Mouse (Mus musculus) MEL (cell line): ENCODE measurements at regions not wholly inside any gene's neighbourhood (a gene's known extent, or its start where the extent isn't known, plus 50 kb on each side); places are given as distances from the start of the nearest gene placed in this dataset.
A peak's percentile ranks its signal among the peaks of the same experiment; 100 is the strongest.

Experiments
- DNase-seq: peaks from one replicate; pipeline ENCODE4 v3.0.0; 2011; ENCODE audit warnings: low read depth, low spot score
- H3K27ac ChIP-seq: 2 replicates; pipeline ENCODE4 v1.5.1; 2012; ENCODE audit warnings: low read depth, mild to moderate bottlenecking, control low read depth, low read length, moderate library complexity; ENCODE audit not compliant: control insufficient read depth
- H3K27me3 ChIP-seq, 2 experiments: fragments of 150-350 bp in 1 of 2; sonication (generic) in 1 of 2; 2 replicates each; pipeline ENCODE4 v1.6.1; 2012; ENCODE audit warnings: low read length in 2 of 2, mild to moderate bottlenecking in 2 of 2, improper control_type of control experiment in 1 of 2, moderate library complexity in 1 of 2; ENCODE audit not compliant: insufficient read depth in 2 of 2, control insufficient read depth in 1 of 2
- H3K36me3 ChIP-seq, 2 experiments: 2 replicates each; pipeline ENCODE4 v1.6.1; 2012 to 2014; ENCODE audit warnings: low read length in 2 of 2, improper control_type of control experiment in 1 of 2, inconsistent platforms in 1 of 2, mild to moderate bottlenecking in 1 of 2; ENCODE audit not compliant: insufficient read depth in 2 of 2, control insufficient read depth in 1 of 2
- H3K4me1 ChIP-seq, 2 experiments: fragments of 150-350 bp in 1 of 2; sonication (generic) in 1 of 2; 2 replicates each; pipeline ENCODE4 v1.6.1; 2012; ENCODE audit warnings: low read length in 2 of 2, improper control_type of control experiment in 1 of 2, mild to moderate bottlenecking in 1 of 2; ENCODE audit not compliant: insufficient read depth in 2 of 2, control insufficient read depth in 1 of 2
- H3K4me3 ChIP-seq, 2 experiments: fragments of 150-350 bp in 1 of 2; sonication (generic) in 1 of 2; 2 replicates each; pipeline ENCODE4 v1.5.1; 2012; ENCODE audit warnings: low read depth in 2 of 2, low read length in 2 of 2, mild to moderate bottlenecking in 2 of 2, moderate library complexity in 2 of 2, control low read depth in 1 of 2, improper control_type of control experiment in 1 of 2; ENCODE audit not compliant: control insufficient read depth in 1 of 2, insufficient read depth in 1 of 2
- H3K79me2 ChIP-seq: 2 replicates; pipeline ENCODE4 v1.6.1; 2012; ENCODE audit warnings: mild to moderate bottlenecking, low read length, moderate library complexity; ENCODE audit not compliant: control insufficient read depth, poor library complexity, insufficient read depth
- H3K9ac ChIP-seq: 2 replicates; pipeline ENCODE4 v1.6.1; 2012; ENCODE audit warnings: low read depth, mild to moderate bottlenecking, control low read depth, low read length, moderate library complexity; ENCODE audit not compliant: control insufficient read depth, poor library complexity, severe bottlenecking
- H3K9me3 ChIP-seq: fragments of 150-350 bp; sonication (generic); replicated peaks from 2 replicates; pipeline ENCODE4 v1.6.1; 2012; ENCODE audit warnings: mild to moderate bottlenecking, low read length, improper control_type of control experiment, moderate library complexity; ENCODE audit not compliant: insufficient read depth
- CTCF ChIP-seq, 3 experiments: IDR thresholded peaks in 2 of 3; conservative IDR thresholded peaks in 1 of 3; 2 replicates each; pipeline ENCODE4 v1.5.1; 2011 to 2012; ENCODE audit warnings: low read length in 3 of 3, low read depth in 2 of 3, mild to moderate bottlenecking in 2 of 3, improper control_type of control experiment in 1 of 3, inconsistent platforms in 1 of 3, mixed read lengths in 1 of 3, moderate library complexity in 1 of 3; ENCODE audit not compliant: control insufficient read depth in 1 of 3, insufficient read depth in 1 of 3, poor library complexity in 1 of 3, severe bottlenecking in 1 of 3
- ELF1 ChIP-seq: IDR thresholded peaks from 2 replicates; pipeline ENCODE4 v1.6.1; 2014; ENCODE audit warnings: low read depth, mild to moderate bottlenecking, inconsistent platforms, low read length, improper control_type of control experiment, moderate library complexity
- ETS1 ChIP-seq: IDR thresholded peaks from 2 replicates; pipeline ENCODE4 v1.6.1; 2012; ENCODE audit warnings: low read depth, mild to moderate bottlenecking, inconsistent platforms, low read length, improper control_type of control experiment, moderate library complexity
- HCFC1 ChIP-seq: IDR thresholded peaks from 2 replicates; pipeline ENCODE4 v1.6.1; 2012; ENCODE audit warnings: low read depth, mild to moderate bottlenecking, inconsistent platforms, low read length, improper control_type of control experiment, moderate library complexity
- JUND ChIP-seq: IDR thresholded peaks from 2 replicates; pipeline ENCODE4 v1.6.1; 2011; ENCODE audit warnings: low read depth, mild to moderate bottlenecking, improper control_type of control experiment, low read length
- MAFK ChIP-seq: IDR thresholded peaks from 2 replicates; pipeline ENCODE4 v1.6.1; 2011; ENCODE audit warnings: low read depth, mild to moderate bottlenecking, low read length, improper control_type of control experiment, borderline replicate concordance
- MAX ChIP-seq: IDR thresholded peaks from 2 replicates; pipeline ENCODE4 v1.6.1; 2011; ENCODE audit warnings: low read length, improper control_type of control experiment
- MEF2A ChIP-seq: IDR thresholded peaks from 2 replicates; pipeline ENCODE4 v1.6.1; 2014; ENCODE audit warnings: low read depth, mild to moderate bottlenecking, inconsistent platforms, low read length, improper control_type of control experiment; ENCODE audit not compliant: poor library complexity, insufficient replicate concordance, severe bottlenecking; ENCODE audit errors: extremely low read depth
- MYB ChIP-seq: IDR thresholded peaks from 2 replicates; pipeline ENCODE4 v1.6.1; 2011; ENCODE audit warnings: mild to moderate bottlenecking, low read depth, low read length, improper control_type of control experiment
- NELFE ChIP-seq: IDR thresholded peaks from 2 replicates; pipeline ENCODE4 v1.6.1; 2011; ENCODE audit warnings: low read depth, low read length, improper control_type of control experiment
- NRF1 ChIP-seq: IDR thresholded peaks from 2 replicates; pipeline ENCODE4 v1.6.1; 2014; ENCODE audit warnings: low read depth, mild to moderate bottlenecking, inconsistent platforms, low read length, improper control_type of control experiment, moderate library complexity; ENCODE audit not compliant: poor library complexity, insufficient read depth, severe bottlenecking
- RAD21 ChIP-seq: IDR thresholded peaks from 2 replicates; pipeline ENCODE4 v1.6.1; 2011; ENCODE audit warnings: mild to moderate bottlenecking, low read depth, low read length, improper control_type of control experiment
- SIN3A ChIP-seq: IDR thresholded peaks from 2 replicates; pipeline ENCODE4 v1.6.1; 2012; ENCODE audit warnings: low read length, improper control_type of control experiment, inconsistent platforms
- SMC3 ChIP-seq: IDR thresholded peaks from 2 replicates; pipeline ENCODE4 v1.6.1; 2011; ENCODE audit warnings: low read depth, low read length, improper control_type of control experiment
- TBP ChIP-seq: IDR thresholded peaks from 2 replicates; pipeline ENCODE4 v1.8.0; 2011; ENCODE audit warnings: low read depth, low read length, improper control_type of control experiment
- USF1 ChIP-seq: IDR thresholded peaks from 2 replicates; pipeline ENCODE4 v1.6.1; 2014; ENCODE audit warnings: low read depth, mild to moderate bottlenecking, inconsistent platforms, low read length, improper control_type of control experiment, moderate library complexity
- USF2 ChIP-seq, 2 experiments: IDR thresholded peaks; 2 replicates each; pipeline ENCODE4 v1.6.1; 2011 to 2012; ENCODE audit warnings: improper control_type of control experiment in 2 of 2, low read length in 2 of 2, borderline replicate concordance in 1 of 2, inconsistent platforms in 1 of 2, low read depth in 1 of 2, mild to moderate bottlenecking in 1 of 2; ENCODE audit not compliant: insufficient read depth in 1 of 2
- ZC3H11A ChIP-seq: IDR thresholded peaks from 2 replicates; pipeline ENCODE4 v1.6.1; 2012; ENCODE audit warnings: low read depth, mild to moderate bottlenecking, inconsistent platforms, low read length, improper control_type of control experiment

- H3K9ac ChIP-seq: no peak overlapping the region
- no peak overlapping the region for H3K27ac ChIP-seq
- no peaks in the 10 kb centered on the region for H3K4me1 ChIP-seq
- no peaks in the 10 kb centered on the region for H3K79me2 ChIP-seq
- H3K9me3 ChIP-seq: no peaks in the 10 kb centered on the region
- DNase-seq: peak; percentile 67
- no peaks in the 10 kb centered on the region; a peak in 1 of 4 replicates for H3K27me3 ChIP-seq
- TF ChIP-seq ZC3H11A (peak; percentile 41), SMC3 (peak; percentile 68), SIN3A (0 out of 2 replicates have a peak, but pooled peaks have one; percentile 25), RAD21 (peak; percentile 61), CTCF (IDR thresholded peaks at IDR 0.05 in 2 of 3, conservative IDR thresholded peaks at IDR 0.05 in 1 of 3; ENCODE audit: control insufficient read depth in 1 of 3, insufficient read depth in 1 of 3, low read depth in 2 of 3, low read length in 3 of 3, poor library complexity in 1 of 3, severe bottlenecking in 1 of 3) (peak; percentile 38 to 64 (median 39)), JUND (no peak)
- H3K4me3 ChIP-seq: peak overlapping the region; percentile 2 to 5; a peak in 2 of 4 replicates
- H3K36me3 ChIP-seq: no peaks in the 10 kb centered on the region
These were observed 196.7 kb downstream of the Ly86 start for GRCm38 (mm10) chr13:37541674-37542073.

GRCm38 (mm10) chr13:37542744-37543196 lies 197.8 kb downstream of the Ly86 start:
- no peaks in the 10 kb centered on the region for H3K4me1 ChIP-seq
- H3K27me3 ChIP-seq: no peaks in the 10 kb centered on the region; a peak in 1 of 4 replicates
- TF ChIP-seq MEF2A (no peak), HCFC1 (no peak), USF2 (IDR thresholded peaks at IDR 0.05; ENCODE audit: borderline replicate concordance in 1 of 2, insufficient read depth in 1 of 2, low read depth in 1 of 2, low read length in 2 of 2) (no peak), ELF1 (no peak), MAX (no peak), NRF1 (no peak), ZC3H11A (no peak), USF1 (no peak), ETS1 (no peak), MAFK (no peak), NELFE (no peak), MYB (no peak), TBP (no peak)
- TF ChIP-seq, all 39 proteins: peak for 0
- Histone ChIP-seq H3K9me3 (no peaks in the 10 kb centered on the region), H3K9ac (no peak overlapping the region), H3K4me3 (no peak overlapping the region), H3K27ac (no peak overlapping the region), H3K79me2 (no peaks in the 10 kb centered on the region), H3K36me3 (no peaks in the 10 kb centered on the region)
- DNase-seq: no peak
